Mouse (Mus musculus): ENCODE data around the gene Olfr1204.

Gene Olfr1204

GRCm38 (mm10) chr2:88848992-88849391 lies at the start of gene Olfr1204:
Gene Olfr1204 (plus strand): TSS chr2:88849292.
- DNase-seq (ENCODE audit: low spot score): no peak

- no peak for DNase-seq (ENCODE audit: low spot score)
Observed at GRCm38 (mm10) chr2:88814196-88814595, 34.9 kb upstream of the Olfr1204 start, which contains the start of gene Olfr1202. Gene Olfr1202 (plus strand): TSS chr2:88814496.

DNA sequence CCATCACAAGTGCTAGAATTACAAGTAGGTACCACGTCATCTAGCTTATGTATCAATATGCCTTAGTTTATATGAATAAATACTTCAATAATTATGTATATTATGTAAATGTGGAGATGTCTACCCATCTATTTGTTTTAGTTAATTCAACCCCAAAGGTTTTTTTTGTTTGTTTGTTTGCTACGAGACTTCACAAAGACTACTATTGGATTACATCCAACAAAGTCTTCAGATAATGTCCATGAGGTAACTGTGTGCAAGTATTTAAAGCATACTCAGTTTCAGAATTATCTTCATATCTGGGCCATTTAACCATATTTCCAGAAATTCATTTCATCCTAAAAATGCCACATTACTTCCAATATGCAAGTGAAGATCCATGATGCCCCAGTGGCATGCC lies 19.7 kb upstream of the Olfr1204 start, which contains the start of gene Olfr1205:
TSS of gene Olfr1205 (plus strand) at position 301 of the 400 bp plus-strand sequence.
- DNase-seq (ENCODE audit: low spot score): no peak

- DNase-seq (ENCODE audit: low spot score): no peak
Observed at GRCm38 (mm10) chr2:88838477-88838876, 10.6 kb upstream of the Olfr1204 start.

DNA sequence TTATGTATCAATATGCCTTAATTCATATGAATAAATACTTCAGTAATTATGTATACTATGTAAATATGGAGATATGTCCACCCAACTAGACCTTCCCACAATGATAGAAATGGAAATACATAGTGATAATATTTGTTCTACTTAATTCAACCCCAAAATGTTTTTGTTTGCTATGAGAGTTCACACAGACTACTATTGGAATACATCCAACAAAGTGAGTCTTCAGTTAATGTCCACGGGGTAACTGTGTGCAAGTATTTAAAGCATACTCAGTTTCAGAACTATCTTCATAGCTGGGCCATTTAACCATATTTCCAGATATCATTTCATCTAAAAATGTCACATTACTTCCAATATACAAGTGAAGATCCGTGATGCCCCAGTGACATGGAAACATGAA lies 13.8 kb downstream of the Olfr1204 start, which contains the start of gene Olfr1206:
TSS of gene Olfr1206 (plus strand) at position 301 of the 400 bp plus-strand sequence.
- DNase-seq (ENCODE audit: low spot score): no peak

DNA sequence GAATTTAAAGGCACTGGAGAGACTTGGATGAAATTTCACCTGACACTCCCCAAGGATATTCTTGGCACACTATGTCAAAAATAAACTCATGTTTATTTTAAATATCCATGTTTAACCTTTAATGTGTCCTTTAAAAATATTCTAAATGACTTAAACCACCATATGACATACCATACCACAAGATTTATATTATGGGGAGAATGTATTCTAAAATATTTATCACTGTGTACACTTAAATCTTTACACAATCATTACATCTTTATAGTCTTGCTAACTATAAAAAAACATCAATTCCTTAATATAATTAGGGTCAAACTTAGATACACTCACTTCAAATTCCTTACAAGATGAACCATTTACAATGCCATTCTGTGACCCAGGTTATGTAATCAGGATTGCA lies 53.1 kb downstream of the Olfr1204 start, which contains the start of gene Olfr1208:
TSS of gene Olfr1208 (minus strand) at position 101 of the 400 bp plus-strand sequence.
- DNase-seq (ENCODE audit: low spot score): no peak
